In genomic region chr6:54943753-54944152, GRCm38 (mm10) we compare ENCODE assay signal across 10 mouse cellular contexts. TPM values are rescaled to one million over a fixed set of nuclear protein-coding genes. Genes with fewer than 3 reads are reported as not detected.
A peak's percentile ranks its signal among the peaks of the same experiment; 100 is the strongest.
DNase-seq lines count a peak whose midpoint lies in the region; ATAC-seq and TF ChIP-seq lines count a peak whose summit lies in the region.
"Had no signal": no experiment of that assay in that cellular context is flagged by ENCODE, and none has a peak within 500 bp of the region (broad histone marks: within the 10 kb centered on the region; RNA-seq: fewer than 3 reads in every experiment).

No protein-coding gene starts in this region.

- ATAC-seq in heart, embryonic 11.5 days (replicated peaks; ENCODE audit: insufficient number of reproducible peaks, low FRiP score, low TSS enrichment): no peak
- no peak for ATAC-seq in midbrain, embryonic 14.5 days (ENCODE audit: low FRiP score, low TSS enrichment)
- ATAC-seq in midbrain, embryonic 16.5 days: no peak
- peak; percentile 17; the same call in 1 of the 2 replicates for ATAC-seq in hindbrain, postnatal 0 days
- ATAC-seq: liver, postnatal 0 days had no signal

- TF ChIP-seq CTCF in hindbrain, postnatal 0 days (IDR thresholded peaks at IDR 0.05; ENCODE audit: low read depth): no peak

- peaks cover 8% of the 10 kb centered on the region; the same call in 1 of the 2 replicates for H3K4me1 ChIP-seq in heart, embryonic 11.5 days (ENCODE audit: control insufficient read depth, insufficient read depth, low read length)
- H3K4me1 ChIP-seq in midbrain, embryonic 14.5 days (ENCODE audit: control insufficient read depth, insufficient read depth, low read length): 0 out of 2 replicates have a peak, but pooled peaks cover 3% of the 10 kb centered on the region
- no peaks in the 10 kb centered on the region for H3K4me1 ChIP-seq in midbrain, embryonic 16.5 days (ENCODE audit: control insufficient read depth, insufficient read depth, low read length)
- no peaks in the 10 kb centered on the region for H3K4me1 ChIP-seq in hindbrain, postnatal 0 days (ENCODE audit: insufficient read depth, low read length)

- H3K4me3 ChIP-seq in heart, embryonic 11.5 days (ENCODE audit: low read depth, low read length): peak overlapping the region; percentile 8; the same call in 1 of the 2 replicates
- H3K4me3 ChIP-seq in midbrain, embryonic 14.5 days (replicated peaks; ENCODE audit: low read depth, low read length): no peak overlapping the region
- no peak overlapping the region for H3K4me3 ChIP-seq in midbrain, embryonic 16.5 days (ENCODE audit: low read depth, low read length)
- no peak overlapping the region for H3K4me3 ChIP-seq in hindbrain, postnatal 0 days (ENCODE audit: low read length)

- no peaks in the 10 kb centered on the region for H3K36me3 ChIP-seq in heart, embryonic 11.5 days (ENCODE audit: control insufficient read depth, insufficient read depth, low read length)
- no peaks in the 10 kb centered on the region for H3K36me3 ChIP-seq in midbrain, embryonic 14.5 days (ENCODE audit: control insufficient read depth, insufficient read depth, low read length)
- H3K36me3 ChIP-seq in midbrain, embryonic 16.5 days (ENCODE audit: control insufficient read depth, insufficient read depth, low read length): no peaks in the 10 kb centered on the region
- no peaks in the 10 kb centered on the region for H3K36me3 ChIP-seq in hindbrain, postnatal 0 days (ENCODE audit: insufficient read depth, low read length)

- DNase-seq in heart, adult 11 months: no peak
- DNase-seq in midbrain, embryonic 14.5 days: peak; percentile 13
- no peak for DNase-seq in hindbrain, postnatal 0 days (ENCODE audit: low spot score)
- DNase-seq in MN1 (ENCODE audit: low spot score): no peak
- no peak for DNase-seq in adrenal gland, postnatal 10 days
- DNase-seq in right cerebral cortex, postnatal 4 days: no peak
- DNase-seq: liver, postnatal 0 days; retina, postnatal 1 day had no signal

- WGBS in heart, embryonic 11.5 days (ENCODE audit: insufficient replicate concordance): 31% methylated on average over 24 of the region's 24 CpGs
- 57% methylated on average over 24 of the region's 24 CpGs for WGBS in midbrain, embryonic 14.5 days
- WGBS in midbrain, embryonic 16.5 days: 45% methylated on average over 24 of the region's 24 CpGs
- WGBS in hindbrain, postnatal 0 days: 63% methylated on average over 24 of the region's 24 CpGs

- H3K9me3 ChIP-seq in heart, embryonic 11.5 days (replicated peaks; ENCODE audit: control insufficient read depth, low read length): no peaks in the 10 kb centered on the region
- no peaks in the 10 kb centered on the region for H3K9me3 ChIP-seq in midbrain, embryonic 14.5 days (ENCODE audit: control insufficient read depth, low read length)
- no peaks in the 10 kb centered on the region for H3K9me3 ChIP-seq in midbrain, embryonic 16.5 days (replicated peaks; ENCODE audit: control insufficient read depth, low read length, poor library complexity, severe bottlenecking)
- H3K9me3 ChIP-seq in hindbrain, postnatal 0 days (ENCODE audit: low read length): no peaks in the 10 kb centered on the region

- peaks cover 35% of the 10 kb centered on the region for H3K27me3 ChIP-seq in heart, embryonic 11.5 days (ENCODE audit: control insufficient read depth, insufficient read depth, low read length)
- H3K27me3 ChIP-seq in midbrain, embryonic 14.5 days (ENCODE audit: control insufficient read depth, insufficient read depth, low read length): 0 out of 2 replicates have a peak, but pooled peaks cover 5% of the 10 kb centered on the region
- peaks cover 4% of the 10 kb centered on the region; the same call in 1 of the 2 replicates for H3K27me3 ChIP-seq in midbrain, embryonic 16.5 days (ENCODE audit: control insufficient read depth, insufficient read depth, low read depth, low read length)
- 0 out of 2 replicates have a peak, but pooled peaks cover 5% of the 10 kb centered on the region for H3K27me3 ChIP-seq in hindbrain, postnatal 0 days (ENCODE audit: insufficient read depth, low read length)

- H3K9ac ChIP-seq in heart, embryonic 11.5 days (ENCODE audit: low read depth, low read length): no peak overlapping the region
- H3K9ac ChIP-seq in midbrain, embryonic 14.5 days (replicated peaks; ENCODE audit: low read length): no peak overlapping the region
- H3K9ac ChIP-seq in midbrain, embryonic 16.5 days (ENCODE audit: low read depth, low read length): no peak overlapping the region
- H3K9ac ChIP-seq in hindbrain, postnatal 0 days (replicated peaks; ENCODE audit: low read length): no peak overlapping the region
- H3K9ac ChIP-seq: liver, postnatal 0 days had no signal

- H3K4me2 ChIP-seq in heart, embryonic 11.5 days: peak overlapping the region; percentile 46
- no peak overlapping the region for H3K4me2 ChIP-seq in midbrain, embryonic 14.5 days (ENCODE audit: low read length)
- no peak overlapping the region for H3K4me2 ChIP-seq in midbrain, embryonic 16.5 days (ENCODE audit: low read length)
- H3K4me2 ChIP-seq in hindbrain, postnatal 0 days (ENCODE audit: low read depth, low read length): no peak overlapping the region

- H3K27ac ChIP-seq in heart, embryonic 11.5 days (ENCODE audit: low read depth, low read length): no peak overlapping the region
- no peak overlapping the region for H3K27ac ChIP-seq in midbrain, embryonic 14.5 days (replicated peaks; ENCODE audit: low read depth, low read length)
- H3K27ac ChIP-seq in midbrain, embryonic 16.5 days (ENCODE audit: low read length): no peak overlapping the region
- H3K27ac ChIP-seq in hindbrain, postnatal 0 days: no peak overlapping the region

RNA-seq across cellular contexts. Expression of gene Nod1, which starts 28.7 kb away (rescaled TPM):
- polyA plus RNA-seq in heart, embryonic 11.5 days (2014; fragmentation: Nextera tagmentation; extraction: Ambion mirVana): 2.3 and 3.2 TPM in 2 replicates
- polyA plus RNA-seq in midbrain, embryonic 14.5 days (2014; fragmentation: Nextera tagmentation; extraction: Ambion mirVana): 1.3 and 2.2 TPM in 2 replicates
- polyA plus RNA-seq in midbrain, embryonic 16.5 days (2015; fragmentation: Nextera tagmentation; extraction: Ambion mirVana): 2.6 and 2.8 TPM in 2 replicates
- total RNA-seq in hindbrain, postnatal 0 days (2014; rRNA removed): 3.5 and 4.8 TPM in 2 replicates
- 1.7 and 1.9 TPM in 2 replicates for polyA plus RNA-seq in hindbrain, postnatal 0 days (2015; fragmentation: Nextera tagmentation; extraction: Ambion mirVana)
- total RNA-seq in adrenal gland, postnatal 10 days (2021): 10 to 100 TPM in 1 of 2 experiments, 1 to 10 TPM in 1; 8.9 to 13.7 TPM

RNA-seq across cellular contexts. Expression of gene Ggct, which starts 49.0 kb away (rescaled TPM):
- polyA plus RNA-seq in heart, embryonic 11.5 days (2014; fragmentation: Nextera tagmentation; extraction: Ambion mirVana): 6.0 and 6.3 TPM in 2 replicates
- polyA plus RNA-seq in midbrain, embryonic 14.5 days (2014; fragmentation: Nextera tagmentation; extraction: Ambion mirVana): 9.9 and 12.9 TPM in 2 replicates
- 13.6 and 14.5 TPM in 2 replicates for polyA plus RNA-seq in midbrain, embryonic 16.5 days (2015; fragmentation: Nextera tagmentation; extraction: Ambion mirVana)
- total RNA-seq in hindbrain, postnatal 0 days (2014; rRNA removed): 8.5 and 15.2 TPM in 2 replicates
- 23.0 and 23.2 TPM in 2 replicates for polyA plus RNA-seq in hindbrain, postnatal 0 days (2015; fragmentation: Nextera tagmentation; extraction: Ambion mirVana)
- total RNA-seq in adrenal gland, postnatal 10 days (2021): 1 to 10 TPM; 8.3 to 9.2 TPM
